In genomic region chr9:116832822-116833221, GRCm38 (mm10) we compare ENCODE assay signal across 24 mouse cellular contexts.
"Had no signal": no experiment of that assay in that cellular context is flagged by ENCODE, and none has a peak within 500 bp of the region (broad histone marks: within the 10 kb centered on the region; RNA-seq: fewer than 3 reads in every experiment).

No protein-coding gene starts in this region.

- H3K4me2 ChIP-seq: heart, embryonic 11.5 days; heart, embryonic 13.5 days; heart, embryonic 15.5 days; hindbrain, embryonic 13.5 days; hindbrain, embryonic 15.5 days; kidney, embryonic 15.5 days; limb, embryonic 12.5 days had no signal

- H3K9ac ChIP-seq: heart, embryonic 13.5 days; heart, embryonic 15.5 days; hindbrain, embryonic 13.5 days; hindbrain, embryonic 15.5 days; kidney, embryonic 15.5 days; limb, embryonic 12.5 days had no signal

- H3K27me3 ChIP-seq: heart, embryonic 13.5 days; heart, embryonic 15.5 days; hindbrain, embryonic 13.5 days; hindbrain, embryonic 15.5 days; kidney, embryonic 15.5 days; limb, embryonic 12.5 days had no signal

- H3K36me3 ChIP-seq: heart, embryonic 13.5 days; heart, embryonic 15.5 days; hindbrain, embryonic 13.5 days; hindbrain, embryonic 15.5 days; kidney, embryonic 15.5 days; limb, embryonic 10.5 days; limb, embryonic 12.5 days had no signal

- H3K27ac ChIP-seq: heart, adult 2 months; heart, embryonic 13.5 days; heart, embryonic 15.5 days; hindbrain, embryonic 13.5 days; hindbrain, embryonic 15.5 days; hindbrain, postnatal 0 days; kidney, embryonic 15.5 days; kidney, postnatal 0 days; left cerebral cortex, adult 2 months; limb, embryonic 10.5 days had no signal

- H3K9me3 ChIP-seq: heart, embryonic 13.5 days; heart, embryonic 15.5 days; hindbrain, embryonic 13.5 days; hindbrain, embryonic 15.5 days; kidney, embryonic 15.5 days; limb, embryonic 10.5 days; limb, embryonic 12.5 days had no signal

- DNase-seq: gastrocnemius, postnatal 14 days; gastrocnemius, postnatal 36 days; heart, adult 2 months; heart, postnatal 14 days; heart, postnatal 36 days; kidney, adult 11 months; kidney, adult 2 months; kidney, adult 9 months; kidney, postnatal 14 days; kidney, postnatal 36 days; layer of hippocampus, adult 9-11 months; layer of hippocampus, postnatal 36 days had no signal

- ATAC-seq: hindbrain, postnatal 0 days; intestine, embryonic 16.5 days had no signal

- H3K4me3 ChIP-seq: heart, adult 2 months; heart, embryonic 13.5 days; heart, embryonic 15.5 days; hindbrain, embryonic 13.5 days; hindbrain, embryonic 15.5 days; kidney, embryonic 15.5 days; left cerebral cortex, adult 2 months; limb, embryonic 10.5 days; limb, embryonic 12.5 days had no signal
